Mouse (Mus musculus): ENCODE measurements around the gene Kdm4a. TPM values are rescaled to one million over a fixed set of nuclear protein-coding genes. Genes with fewer than 3 reads are reported as not detected.

The Kdm4a gene
- total RNA-seq (2023) = 10 to 100 TPM; 51.8 to 53.0 TPM

DNA sequence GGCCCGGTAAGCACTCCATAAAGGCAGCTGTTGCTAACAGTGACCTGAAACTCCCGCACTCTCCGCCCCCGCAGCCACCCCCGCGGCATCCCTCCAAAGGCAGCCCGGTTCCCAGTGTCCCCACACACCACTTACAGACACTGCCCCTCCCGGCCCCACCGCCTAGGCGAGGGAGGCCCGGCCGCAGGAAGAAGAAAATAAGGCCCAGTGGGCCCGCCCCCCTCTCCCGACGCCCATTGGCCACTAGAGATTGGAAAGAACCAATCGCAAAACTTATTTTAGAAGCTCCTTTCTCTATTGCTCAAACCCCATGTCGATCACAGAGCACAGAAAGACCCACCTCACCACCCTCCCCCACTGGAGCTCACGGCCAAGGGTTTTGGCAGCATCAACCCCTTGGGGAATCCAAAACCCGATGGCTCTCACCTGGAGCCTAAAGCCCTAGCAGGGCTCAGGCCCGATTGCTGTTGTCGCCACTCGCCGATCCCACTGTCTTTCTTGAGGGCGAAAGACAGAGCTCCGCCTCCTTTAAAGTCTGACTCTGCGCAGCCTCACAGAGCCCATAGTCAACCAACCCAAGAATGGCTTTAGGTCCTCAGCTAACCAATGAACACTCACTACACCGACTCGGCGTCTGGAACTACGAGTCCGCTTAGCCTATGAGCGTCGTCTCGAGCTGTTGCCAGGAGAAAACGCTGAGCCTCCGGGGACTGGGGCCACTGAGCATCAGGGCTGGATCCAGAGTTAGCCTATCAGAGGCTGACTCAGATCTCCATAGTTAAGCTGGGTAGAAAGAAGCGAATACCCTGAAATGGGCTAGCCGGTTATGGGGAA lies at the start of gene Kdm4a:
Gene Kdm4a, minus strand, starts transcription at position 577 of the 834 bp plus-strand sequence.

GRCm38 (mm10) chr4:118134485-118135365 lies 45.1 kb downstream of the Kdm4a start, which contains the start of gene St3gal3:
TSS of gene St3gal3 (minus strand) at chr4:118134914.

Other genes with a start within 250 kb of the Kdm4a start
- 1 to 10 TPM; 8.6 to 9.1 TPM for gene St3gal3, start 45.1 kb downstream of the Kdm4a start, total RNA-seq (2023)
- under 1 TPM in 1 of 2 experiments, not detected in 1; 0.44 TPM for gene Ptprf, start 111.4 kb upstream of the Kdm4a start, total RNA-seq (2023)
- gene Szt2, start 229.2 kb upstream of the Kdm4a start, total RNA-seq (2023) = 10 to 100 TPM; 51.6 to 52.9 TPM
- 10 to 100 TPM; 69.4 to 70.3 TPM for gene Med8, start 229.3 kb upstream of the Kdm4a start, total RNA-seq (2023)
- gene Elovl1, start 248.1 kb upstream of the Kdm4a start, total RNA-seq (2023) = 10 to 100 TPM; 98.1 to 98.9 TPM

All from neutrophil, adult 83 days (primary cell).